Mouse (Mus musculus): Measurements from ENCODE around the gene Amigo3.

DNA sequence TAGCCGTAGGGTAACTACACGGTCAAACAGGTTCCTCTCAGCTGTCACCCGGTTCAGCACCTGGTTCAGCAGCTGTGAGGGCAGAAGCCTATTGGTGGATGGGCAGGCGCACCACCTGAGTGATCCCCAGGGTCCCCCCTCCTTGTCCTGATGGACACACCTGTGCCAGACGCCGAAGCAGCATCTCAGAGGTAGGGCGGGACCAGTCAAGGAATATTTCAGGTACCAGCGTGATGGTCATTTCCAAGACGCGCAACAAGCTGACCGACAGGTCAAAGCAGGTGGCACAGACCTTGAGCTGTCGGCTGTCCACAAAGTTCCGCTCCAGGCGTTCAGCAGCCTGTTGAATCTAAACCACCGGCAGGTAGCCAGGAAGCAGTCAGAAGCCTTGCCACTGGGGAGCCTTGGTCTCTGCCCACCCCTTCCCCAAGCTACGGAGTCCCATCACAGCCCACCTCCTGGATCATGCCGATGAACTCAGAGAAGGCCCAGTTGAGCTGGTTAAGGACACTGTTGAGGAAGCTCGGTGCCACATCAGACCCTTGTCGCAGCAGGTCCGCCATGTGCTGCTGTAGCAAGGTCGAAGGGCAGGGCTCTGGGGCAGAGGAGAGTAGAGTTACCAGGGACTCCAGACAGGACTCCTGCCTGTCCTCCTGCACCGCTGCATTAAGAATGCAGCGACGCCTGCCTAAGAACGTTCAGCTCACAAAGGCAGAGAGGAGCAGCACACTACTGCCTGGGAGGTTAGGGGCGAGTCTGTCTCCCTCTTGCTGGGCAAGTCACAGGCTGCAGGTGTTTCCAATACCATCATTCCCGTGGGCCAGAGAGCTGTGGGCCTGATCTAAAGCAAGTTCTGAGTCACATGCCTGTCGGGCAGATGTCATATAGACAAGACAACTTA is 3.7 kb downstream of the Amigo3 start:
- TF ChIP-seq GATA1 (IDR thresholded peaks at IDR 0.05; ENCODE audit: borderline replicate concordance, low read length), result no peak
- no peak for TF ChIP-seq FLI1 (IDR thresholded peaks at IDR 0.05; ENCODE audit: low read length)

All from megakaryocyte, embryonic 14.5 days (primary cell).